Mouse (Mus musculus) kidney, embryonic 16.5 days (tissue): Measurements from ENCODE around the gene Khdc1a. TPM values are rescaled to one million over a fixed set of nuclear protein-coding genes. Genes with fewer than 3 reads are reported as not detected.
"Not testable (repeated sequence)": the region's sequence is repeated elsewhere in the genome, so short reads cannot be mapped to it uniquely, and the experiment has no call there.

ENCODE experiments used
- ATAC-seq: fragments of 200-750 bp; cut with Nextera tagmentation; 2 replicates; pipeline ENCODE4 v1.8.0; 2017; ENCODE audit warnings: moderate TSS enrichment; ENCODE audit not compliant: low FRiP score, low TSS enrichment
- H3K27ac ChIP-seq: fragments of 300-500 bp; sonication (generic); 2 replicates; pipeline ENCODE4 v1.5.1; 2014; ENCODE audit warnings: low read length
- H3K27me3 ChIP-seq: fragments of 300-500 bp; sonication (generic); 2 replicates; pipeline ENCODE4 v1.6.1; 2014; ENCODE audit warnings: low read length, control low read depth, mixed read lengths; ENCODE audit not compliant: insufficient read depth
- H3K36me3 ChIP-seq: fragments of 300-500 bp; sonication (generic); 2 replicates; pipeline ENCODE4 v1.6.1; 2014; ENCODE audit warnings: low read length, control low read depth, mixed read lengths; ENCODE audit not compliant: insufficient read depth
- H3K4me1 ChIP-seq: fragments of 300-500 bp; sonication (generic); 2 replicates; pipeline ENCODE4 v1.6.1; 2014; ENCODE audit warnings: low read length, control low read depth, mixed read lengths; ENCODE audit not compliant: insufficient read depth
- H3K4me2 ChIP-seq: fragments of 300-500 bp; sonication (generic); replicated peaks from 2 replicates; pipeline ENCODE4 v1.6.1; 2014; ENCODE audit warnings: low read depth, low read length
- H3K4me3 ChIP-seq: fragments of 300-500 bp; sonication (generic); 2 replicates; pipeline ENCODE4 v1.5.1; 2014; ENCODE audit warnings: mild to moderate bottlenecking, low read length
- H3K9ac ChIP-seq: fragments of 300-500 bp; sonication (generic); replicated peaks from 2 replicates; pipeline ENCODE4 v1.6.1; 2014; ENCODE audit warnings: low read length
- H3K9me3 ChIP-seq: fragments of 300-500 bp; sonication (generic); 2 replicates; pipeline ENCODE4 v1.6.1; 2016; ENCODE audit warnings: low read length, control low read depth
- WGBS: fragments of 180-500 bp; shearing (Covaris S2); extraction: QIAGEN DNeasy Blood & Tissue Kit; methylation state at CpG from one replicate; pipeline ENCODE4 v1.1.7; 2014; 5-methylcytosine and 5-hydroxymethylcytosine counted together
- polyA plus RNA-seq: library from polyadenylated mRNA; unstranded; fragments of >200 nt; fragmentation: Nextera tagmentation; extraction: Ambion mirVana; gene quantifications from 2 replicates; pipeline ENCODE4 v1.2.1, GENCODE M21; 2015

The Khdc1a gene
- polyA plus RNA-seq = not detected in 2 replicates

- Histone ChIP-seq H3K27ac (no peak within 1 kb of the TSS), H3K9me3 (no peaks in the 10 kb centered on the region; the same call in 1 of the 2 replicates), H3K4me3 (no peak within 1 kb of the TSS), H3K4me1 (no peaks in the 10 kb centered on the region), H3K9ac (no peak within 1 kb of the TSS), H3K4me2 (no peak within 1 kb of the TSS), H3K36me3 (no peaks in the 10 kb centered on the region), H3K27me3 (no peaks in the 10 kb centered on the region)
- no peak for ATAC-seq
- 73% methylated on average over 2 of the region's 2 CpGs for WGBS
These were observed at the start of gene Khdc1a for GRCm38 (mm10) chr1:21349341-21349740. TSS of gene Khdc1a (plus strand) at chr1:21349641.

- Histone ChIP-seq H3K27me3 (no peaks in the 10 kb centered on the region), H3K4me3 (no peak overlapping the region), H3K9me3 (no peaks in the 10 kb centered on the region), H3K4me2 (no peak overlapping the region), H3K9ac (no peak overlapping the region), H3K4me1 (no peaks in the 10 kb centered on the region), H3K27ac (no peak overlapping the region), H3K36me3 (no peaks in the 10 kb centered on the region)
- no peak for ATAC-seq
- 58% methylated on average over 3 of the region's 3 CpGs for WGBS
These were observed 49.6 kb upstream of the Khdc1a start for GRCm38 (mm10) chr1:21299826-21300225.

- Histone ChIP-seq H3K4me3 (no peak overlapping the region), H3K4me1 (no peaks in the 10 kb centered on the region), H3K27ac (no peak overlapping the region), H3K36me3 (no peaks in the 10 kb centered on the region), H3K4me2 (no peak overlapping the region), H3K9ac (no peak overlapping the region), H3K9me3 (no peaks in the 10 kb centered on the region), H3K27me3 (no peaks in the 10 kb centered on the region)
- ATAC-seq = no peak
- 69% methylated on average over 3 of the region's 3 CpGs for WGBS
These were observed 47.8 kb upstream of the Khdc1a start for GRCm38 (mm10) chr1:21301686-21302085.

- no peaks in the 10 kb centered on the region for H3K9me3 ChIP-seq
- H3K36me3 ChIP-seq = no peaks in the 10 kb centered on the region
- H3K4me1 ChIP-seq = no peaks in the 10 kb centered on the region
- no peak overlapping the region for H3K4me3 ChIP-seq
- H3K4me2 ChIP-seq = no peak overlapping the region
- H3K27ac ChIP-seq = no peak overlapping the region
- no peak overlapping the region for H3K9ac ChIP-seq
- WGBS = 77% methylated on average over 3 of the region's 3 CpGs
- no peak for ATAC-seq
- no peaks in the 10 kb centered on the region for H3K27me3 ChIP-seq
These were observed 45.3 kb upstream of the Khdc1a start for GRCm38 (mm10) chr1:21304174-21304573.

- H3K4me1 ChIP-seq = no peaks in the 10 kb centered on the region
- no peak overlapping the region for H3K9ac ChIP-seq
- H3K4me3 ChIP-seq = no peak overlapping the region
- no peak for ATAC-seq
- H3K27ac ChIP-seq = no peak overlapping the region
- H3K4me2 ChIP-seq = no peak overlapping the region
- H3K9me3 ChIP-seq = no peaks in the 10 kb centered on the region
- WGBS = 80% methylated on average over 4 of the region's 4 CpGs
- no peaks in the 10 kb centered on the region for H3K36me3 ChIP-seq
- H3K27me3 ChIP-seq = no peaks in the 10 kb centered on the region
These were observed 44.8 kb upstream of the Khdc1a start for GRCm38 (mm10) chr1:21304646-21305045.

GRCm38 (mm10) chr1:21305443-21305842, 44.0 kb upstream of the Khdc1a start:
- ATAC-seq = no peak
- WGBS = 93% methylated on average over 3 of the region's 3 CpGs
- Histone ChIP-seq H3K9me3 (no peaks in the 10 kb centered on the region), H3K9ac (no peak overlapping the region), H3K4me1 (no peaks in the 10 kb centered on the region), H3K27me3 (no peaks in the 10 kb centered on the region), H3K4me3 (no peak overlapping the region), H3K4me2 (no peak overlapping the region), H3K36me3 (no peaks in the 10 kb centered on the region), H3K27ac (no peak overlapping the region)

GRCm38 (mm10) chr1:21314336-21314735, 35.1 kb upstream of the Khdc1a start:
- H3K9ac ChIP-seq = no peak overlapping the region
- no peaks in the 10 kb centered on the region for H3K27me3 ChIP-seq
- no peak overlapping the region for H3K27ac ChIP-seq
- H3K4me1 ChIP-seq = no peaks in the 10 kb centered on the region
- no peak for ATAC-seq
- WGBS = 97% methylated on average over 2 of the region's 2 CpGs
- H3K4me2 ChIP-seq = no peak overlapping the region
- H3K36me3 ChIP-seq = no peaks in the 10 kb centered on the region
- H3K4me3 ChIP-seq = no peak overlapping the region
- no peaks in the 10 kb centered on the region for H3K9me3 ChIP-seq

GRCm38 (mm10) chr1:21315756-21316155, 33.7 kb upstream of the Khdc1a start:
- no peak for ATAC-seq
- H3K36me3 ChIP-seq = no peaks in the 10 kb centered on the region
- H3K9ac ChIP-seq = no peak overlapping the region
- no peaks in the 10 kb centered on the region for H3K4me1 ChIP-seq
- 98% methylated on average over 2 of the region's 2 CpGs for WGBS
- no peaks in the 10 kb centered on the region for H3K27me3 ChIP-seq
- no peak overlapping the region for H3K4me2 ChIP-seq
- no peaks in the 10 kb centered on the region for H3K9me3 ChIP-seq
- H3K27ac ChIP-seq = no peak overlapping the region
- no peak overlapping the region for H3K4me3 ChIP-seq

GRCm38 (mm10) chr1:21316305-21316704, 33.1 kb upstream of the Khdc1a start:
- Histone ChIP-seq H3K9me3 (no peaks in the 10 kb centered on the region), H3K4me2 (no peak overlapping the region), H3K27ac (no peak overlapping the region), H3K9ac (no peak overlapping the region), H3K4me1 (no peaks in the 10 kb centered on the region), H3K4me3 (no peak overlapping the region), H3K36me3 (no peaks in the 10 kb centered on the region), H3K27me3 (no peaks in the 10 kb centered on the region)
- ATAC-seq = no peak
- 80% methylated on average over 2 of the region's 2 CpGs for WGBS

GRCm38 (mm10) chr1:21318202-21318601, 31.2 kb upstream of the Khdc1a start:
- no peaks in the 10 kb centered on the region for H3K36me3 ChIP-seq
- ATAC-seq = no peak
- no peak overlapping the region for H3K4me3 ChIP-seq
- no peaks in the 10 kb centered on the region for H3K4me1 ChIP-seq
- H3K9ac ChIP-seq = no peak overlapping the region
- no peak overlapping the region for H3K4me2 ChIP-seq
- H3K9me3 ChIP-seq = no peaks in the 10 kb centered on the region
- H3K27ac ChIP-seq = no peak overlapping the region
- H3K27me3 ChIP-seq = no peaks in the 10 kb centered on the region

GRCm38 (mm10) chr1:21320271-21320670, 29.2 kb upstream of the Khdc1a start:
- H3K36me3 ChIP-seq, ATAC-seq, H3K27ac ChIP-seq, H3K27me3 ChIP-seq, H3K9ac ChIP-seq, H3K4me1 ChIP-seq, H3K9me3 ChIP-seq, H3K4me3 ChIP-seq, H3K4me2 ChIP-seq: not testable (repeated sequence)
- 92% methylated on average over 5 of the region's 5 CpGs for WGBS
